Mouse (Mus musculus) neural tube, embryonic 15.5 days (tissue): Measurements from ENCODE around the gene Vmn1r194. TPM values are rescaled to one million over a fixed set of nuclear protein-coding genes. Genes with fewer than 3 reads are reported as not detected.
"Not testable (repeated sequence)": the region's sequence is repeated elsewhere in the genome, so short reads cannot be mapped to it uniquely, and the experiment has no call there.

Experiments used
- ATAC-seq: fragments of 200-750 bp; cut with Nextera tagmentation; 2 replicates; pipeline ENCODE4 v1.8.0; 2017; ENCODE audit warnings: mild to moderate bottlenecking, moderate TSS enrichment, moderate library complexity; ENCODE audit not compliant: low FRiP score
- H3K27ac ChIP-seq: fragments of 300-500 bp; sonication (generic); replicated peaks from 2 replicates; pipeline ENCODE4 v1.5.1; 2015; ENCODE audit warnings: mild to moderate bottlenecking, inconsistent platforms
- H3K27me3 ChIP-seq: fragments of 300-500 bp; sonication (generic); replicated peaks from 2 replicates; pipeline ENCODE4 v1.6.1; 2015; ENCODE audit warnings: inconsistent platforms
- H3K36me3 ChIP-seq: fragments of 300-500 bp; sonication (generic); 2 replicates; pipeline ENCODE4 v1.6.1; 2015; ENCODE audit warnings: inconsistent platforms
- H3K4me1 ChIP-seq: fragments of 300-500 bp; sonication (generic); 2 replicates; pipeline ENCODE4 v1.6.1; 2015; ENCODE audit warnings: inconsistent platforms
- H3K4me2 ChIP-seq: fragments of 300-500 bp; sonication (generic); 2 replicates; pipeline ENCODE4 v1.6.1; 2015; ENCODE audit warnings: inconsistent platforms, mild to moderate bottlenecking, moderate library complexity
- H3K4me3 ChIP-seq: fragments of 300-500 bp; sonication (generic); replicated peaks from 2 replicates; pipeline ENCODE4 v1.5.1; 2015; ENCODE audit warnings: mild to moderate bottlenecking, inconsistent platforms
- H3K9ac ChIP-seq: fragments of 300-500 bp; sonication (generic); replicated peaks from 2 replicates; pipeline ENCODE4 v1.6.1; 2015; ENCODE audit warnings: mild to moderate bottlenecking, inconsistent platforms
- H3K9me3 ChIP-seq: fragments of 300-500 bp; sonication (generic); replicated peaks from 2 replicates; pipeline ENCODE4 v1.6.1; 2016; ENCODE audit warnings: inconsistent platforms
- WGBS: fragments of 180-500 bp; shearing (Covaris S2); methylation state at CpG from one replicate; pipeline ENCODE4 v1.1.7; 2015; ENCODE audit warnings: mixed read lengths; 5-methylcytosine and 5-hydroxymethylcytosine counted together
- microRNA-seq: library from miRNA; unstranded; fragments of <30 nt; microRNA quantifications from one replicate; pipeline ENCODE4, GENCODE M21; 2017
- polyA plus RNA-seq: library from polyadenylated mRNA; unstranded; fragments of >200 nt; fragmentation: Nextera tagmentation; extraction: Ambion mirVana; gene quantifications from 2 replicates; pipeline ENCODE4 v1.2.1, GENCODE M21; 2015

Vmn1r194 gene
- not detected in 2 replicates for polyA plus RNA-seq

DNA sequence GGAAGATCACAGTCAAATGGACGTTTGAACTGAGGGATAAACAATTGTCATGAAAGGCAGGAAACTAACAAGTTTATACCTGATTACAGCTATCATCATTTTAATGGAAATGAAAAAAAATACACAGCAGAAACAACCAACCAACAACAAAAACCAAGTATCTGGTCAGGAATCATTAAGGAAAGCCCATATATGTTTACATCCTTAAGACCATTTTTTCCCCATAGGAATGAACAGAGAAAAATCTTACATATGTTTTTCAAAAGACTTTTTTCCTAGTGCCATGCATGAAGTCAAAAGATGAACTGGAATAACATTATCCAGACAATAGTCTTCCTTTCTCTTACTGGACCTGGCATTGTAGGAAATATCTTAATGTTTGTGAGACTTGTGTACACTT lies at the start of gene Vmn1r194:
Vmn1r194 (plus strand) TSS at position 301 of the 400 bp plus-strand sequence.
- no peaks in the 10 kb centered on the region for H3K4me1 ChIP-seq
- no peak within 1 kb of the TSS for H3K4me3 ChIP-seq
- H3K9ac ChIP-seq, result no peak within 1 kb of the TSS
- H3K27me3 ChIP-seq, result no peaks in the 10 kb centered on the region
- no peaks in the 10 kb centered on the region for H3K36me3 ChIP-seq
- no peak within 1 kb of the TSS for H3K27ac ChIP-seq
- H3K9me3 ChIP-seq, result no peaks in the 10 kb centered on the region
- 59% methylated on average over 1 of the region's 1 CpGs for WGBS
- no peak for ATAC-seq
- H3K4me2 ChIP-seq, result no peak within 1 kb of the TSS

- not testable (repeated sequence) for H3K27ac ChIP-seq, H3K4me3 ChIP-seq, H3K4me2 ChIP-seq, H3K27me3 ChIP-seq, ATAC-seq, H3K4me1 ChIP-seq, H3K36me3 ChIP-seq, H3K9ac ChIP-seq, H3K9me3 ChIP-seq
- 87% methylated on average over 1 of the region's 1 CpGs for WGBS
Observed at GRCm38 (mm10) chr13:22223060-22223459, 21.0 kb upstream of the Vmn1r194 start, which contains the start of gene Vmn1r193. Gene Vmn1r193 (minus strand): TSS chr13:22223160.

DNA sequence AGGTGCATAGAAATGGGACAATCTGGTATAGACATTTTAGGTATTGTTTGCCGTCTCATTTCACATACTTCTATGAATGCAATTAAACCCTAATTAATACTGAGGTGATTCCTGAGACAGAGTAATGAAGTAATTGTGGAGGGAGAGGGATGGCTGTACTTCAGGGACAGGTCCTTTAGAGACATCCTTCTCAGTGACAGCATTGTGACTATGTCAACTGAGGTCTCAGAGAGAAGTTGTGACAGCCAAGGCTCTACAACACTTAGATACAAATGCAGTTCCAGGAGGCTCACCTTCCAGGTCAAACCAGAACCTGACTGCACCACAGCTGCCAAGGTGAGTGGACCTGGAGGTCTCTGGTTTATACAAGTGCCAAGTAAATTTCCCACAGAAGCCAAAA lies 26.2 kb downstream of the Vmn1r194 start, which contains the start of gene Vmn1r195:
Vmn1r195 (plus strand) TSS at position 301 of the 400 bp plus-strand sequence.
- H3K9ac ChIP-seq, H3K36me3 ChIP-seq, H3K4me3 ChIP-seq, H3K4me1 ChIP-seq, H3K9me3 ChIP-seq, H3K27me3 ChIP-seq, ATAC-seq, H3K4me2 ChIP-seq, H3K27ac ChIP-seq: not testable (repeated sequence)
- WGBS, result 88% methylated on average over 1 of the region's 1 CpGs

DNA sequence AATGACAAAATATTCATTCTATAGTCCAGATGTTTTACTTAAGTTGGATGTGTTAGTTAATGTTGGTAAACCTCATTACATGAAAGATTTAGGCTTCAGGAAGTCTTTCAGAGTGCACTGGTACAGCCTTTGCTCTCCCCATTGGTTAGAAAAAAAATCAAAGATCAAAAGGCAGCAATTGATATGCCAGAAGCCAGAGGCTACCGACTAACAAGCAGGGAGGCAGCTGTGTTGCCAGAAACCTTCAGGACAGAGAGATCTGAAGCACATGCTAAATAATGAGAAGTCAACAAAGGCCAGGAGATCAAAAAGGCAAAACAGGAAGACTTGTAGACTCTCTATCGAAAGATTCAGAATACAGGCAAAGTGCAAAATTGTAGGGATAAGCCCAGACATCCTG lies 27.7 kb downstream of the Vmn1r194 start:
- Histone ChIP-seq H3K4me2 (no peak overlapping the region), H3K9ac (no peak overlapping the region), H3K4me1 (no peaks in the 10 kb centered on the region), H3K4me3 (no peak overlapping the region), H3K27ac (no peak overlapping the region), H3K27me3 (no peaks in the 10 kb centered on the region), H3K36me3 (no peaks in the 10 kb centered on the region), H3K9me3 (no peaks in the 10 kb centered on the region)
- ATAC-seq, result no peak
- WGBS, result 52% methylated on average over 2 of the region's 2 CpGs

GRCm38 (mm10) chr13:22284578-22284977 lies 40.6 kb downstream of the Vmn1r194 start:
- no peaks in the 10 kb centered on the region for H3K4me1 ChIP-seq
- H3K36me3 ChIP-seq, result no peaks in the 10 kb centered on the region
- no peak overlapping the region for H3K27ac ChIP-seq
- no peaks in the 10 kb centered on the region for H3K9me3 ChIP-seq
- H3K27me3 ChIP-seq, result no peaks in the 10 kb centered on the region
- H3K4me2 ChIP-seq, result no peak overlapping the region
- WGBS, result 83% methylated on average over 2 of the region's 2 CpGs
- no peak overlapping the region for H3K9ac ChIP-seq
- ATAC-seq, result no peak
- no peak overlapping the region for H3K4me3 ChIP-seq

- no peak within 1 kb of the TSS for H3K4me2 ChIP-seq
- no peaks in the 10 kb centered on the region for H3K27me3 ChIP-seq
- no peak for ATAC-seq
- no peaks in the 10 kb centered on the region for H3K4me1 ChIP-seq
- no peak within 1 kb of the TSS for H3K4me3 ChIP-seq
- H3K9ac ChIP-seq, result no peak within 1 kb of the TSS
- H3K9me3 ChIP-seq, result no peaks in the 10 kb centered on the region
- whole genome bisulfite sequencing, result 61% methylated on average over 2 of the region's 2 CpGs
- H3K27ac ChIP-seq, result no peak within 1 kb of the TSS
- H3K36me3 ChIP-seq, result no peaks in the 10 kb centered on the region
Observed at GRCm38 (mm10) chr13:22289620-22290019, 45.6 kb downstream of the Vmn1r194 start, which contains the start of gene Vmn1r196. Gene Vmn1r196 (plus strand): TSS chr13:22289920.

Small RNAs within 50 kb of the gene (microRNA-seq; reads per million reads assigned to microRNA genes)
- gene Gm23282, result not detected
- gene Gm25084, result not detected

Other genes with a start within 250 kb of the Vmn1r194 start
- gene Prss16, start 234.5 kb upstream of the Vmn1r194 start, polyA plus RNA-seq, result 0.09 and 167 TPM in 2 replicates
- 4.5 TPM in 1 of 2 replicates, not detected in the other for gene Hist1h2ah, start 208.6 kb upstream of the Vmn1r194 start, polyA plus RNA-seq
- 0.97 and 2.2 TPM in 2 replicates for gene Hist1h2bk, start 208.3 kb upstream of the Vmn1r194 start, polyA plus RNA-seq
- gene Hist1h4i, start 202.9 kb upstream of the Vmn1r194 start, polyA plus RNA-seq, result 4.8 and 8.5 TPM in 2 replicates
- 3.0 and 13.9 TPM in 2 replicates for gene Hist1h2ag, start 201.3 kb upstream of the Vmn1r194 start, polyA plus RNA-seq
- gene Hist1h2bj, start 201.0 kb upstream of the Vmn1r194 start, polyA plus RNA-seq, result 2.0 and 7.2 TPM in 2 replicates
- gene Vmn1r188, start 159.8 kb upstream of the Vmn1r194 start, polyA plus RNA-seq, result not detected in 2 replicates
- gene Vmn1r189, start 138.4 kb upstream of the Vmn1r194 start, polyA plus RNA-seq, result not detected in 2 replicates
- not detected in 2 replicates for gene Vmn1r191, start 60.2 kb upstream of the Vmn1r194 start, polyA plus RNA-seq
- gene Vmn1r192, start 53.1 kb upstream of the Vmn1r194 start, polyA plus RNA-seq, result not detected in 2 replicates
- gene Vmn1r193, start 21.1 kb upstream of the Vmn1r194 start, polyA plus RNA-seq, result not detected in 2 replicates
- not detected in 2 replicates for gene Vmn1r195, start 26.3 kb downstream of the Vmn1r194 start, polyA plus RNA-seq
- not detected in 2 replicates for gene Vmn1r196, start 45.7 kb downstream of the Vmn1r194 start, polyA plus RNA-seq
- not detected in 2 replicates for gene Vmn1r197, start 80.4 kb downstream of the Vmn1r194 start, polyA plus RNA-seq
- gene Vmn1r198, start 106.1 kb downstream of the Vmn1r194 start, polyA plus RNA-seq, result not detected in 2 replicates
- gene Vmn1r199, start 135.6 kb downstream of the Vmn1r194 start, polyA plus RNA-seq, result not detected in 2 replicates
- not detected in 2 replicates for gene Vmn1r200, start 146.2 kb downstream of the Vmn1r194 start, polyA plus RNA-seq
- gene Vmn1r201, start 227.7 kb downstream of the Vmn1r194 start, polyA plus RNA-seq, result not detected in 2 replicates